Mouse (Mus musculus) cortical plate, adult 2 months (tissue): ENCODE data around the gene Dapk3.

Source experiments
- CTCF ChIP-seq: fragments of 200-500 bp; IDR thresholded peaks from 2 replicates; pipeline ENCODE4 v1.5.1; 2011; ENCODE audit warnings: mild to moderate bottlenecking, control low read depth, low read length; ENCODE audit not compliant: insufficient read depth; ENCODE audit errors: extremely low read depth
- POLR2A ChIP-seq: fragments of 200-500 bp; IDR thresholded peaks from 2 replicates; pipeline ENCODE4 v1.6.1; 2011; ENCODE audit warnings: mild to moderate bottlenecking, low read length, control low read depth; ENCODE audit not compliant: insufficient read depth; ENCODE audit errors: extremely low read depth

DNA sequence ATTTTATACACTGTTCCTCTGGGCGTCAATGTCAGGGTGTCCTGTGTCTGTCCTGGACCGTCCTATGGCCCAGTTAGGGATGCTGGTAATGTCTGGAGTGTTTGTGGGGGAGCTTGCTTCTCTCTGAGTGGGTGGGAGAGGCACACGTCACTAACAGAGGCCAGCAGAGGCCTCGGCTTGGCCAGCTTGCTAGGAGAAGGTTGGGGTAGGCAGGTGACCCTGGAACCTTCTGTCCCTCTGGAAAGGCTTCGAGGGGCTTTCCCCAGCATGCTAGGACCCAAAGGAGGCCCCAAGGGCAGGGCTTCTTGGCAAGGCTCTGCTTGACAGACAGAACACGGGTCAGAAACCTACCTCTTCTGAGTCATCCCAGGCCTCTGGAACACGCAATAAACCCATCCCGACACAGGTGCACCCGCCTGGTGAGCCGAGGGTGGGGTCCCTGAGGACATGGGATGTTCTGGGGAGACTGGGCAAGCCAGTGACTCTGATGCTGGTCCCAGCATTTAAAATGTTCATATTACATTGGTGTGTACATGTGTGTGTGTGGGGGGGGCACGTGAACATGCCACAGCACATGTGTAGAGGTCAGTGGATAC is 13.8 kb downstream of the Dapk3 start:
- TF ChIP-seq POLR2A (no peak), CTCF (no peak)
